Mouse (Mus musculus): ENCODE data around the gene Drc1. TPM values are rescaled to one million over a fixed set of nuclear protein-coding genes. Genes with fewer than 3 reads are reported as not detected.
A peak's percentile ranks its signal among the peaks of the same experiment; 100 is the strongest.

The Drc1 gene
- total RNA-seq, 4 experiments from 2014 or later = 9.7 to 13.9 (median 11.4) TPM

- no peak for DNase-seq (ENCODE audit: low spot score in 2 of 2)
These were observed 5.0 kb downstream of the Drc1 start for GRCm38 (mm10) chr5:30285944-30286799.

- DNase-seq (ENCODE audit: low spot score in 2 of 2) = no peak
These were observed 6.1 kb downstream of the Drc1 start for GRCm38 (mm10) chr5:30287106-30287882.

GRCm38 (mm10) chr5:30340815-30341214 is 59.6 kb downstream of the Drc1 start:
- no peak for DNase-seq (ENCODE audit: low spot score in 2 of 2)

- no peak for DNase-seq (ENCODE audit: low spot score in 2 of 2)
These were observed 60.6 kb downstream of the Drc1 start for GRCm38 (mm10) chr5:30341601-30342365.

- peak in 1 of 2 experiments; percentile 15 for DNase-seq (ENCODE audit: low spot score in 2 of 2)
These were observed 61.4 kb downstream of the Drc1 start for GRCm38 (mm10) chr5:30342601-30343015.

GRCm38 (mm10) chr5:30343107-30343506 is 61.9 kb downstream of the Drc1 start:
- peak; percentile 45 to 48 for DNase-seq (ENCODE audit: low spot score in 2 of 2)

- no peak for DNase-seq (ENCODE audit: low spot score in 2 of 2)
These were observed 62.7 kb downstream of the Drc1 start for GRCm38 (mm10) chr5:30343886-30344285.

- no peak for DNase-seq (ENCODE audit: low spot score in 2 of 2)
These were observed 72.4 kb downstream of the Drc1 start for GRCm38 (mm10) chr5:30353605-30354004.

GRCm38 (mm10) chr5:30355114-30355513 is 73.9 kb downstream of the Drc1 start:
- no peak for DNase-seq (ENCODE audit: low spot score in 2 of 2)

- DNase-seq (ENCODE audit: low spot score in 2 of 2) = no peak
These were observed 74.5 kb downstream of the Drc1 start for GRCm38 (mm10) chr5:30355559-30356159.

GRCm38 (mm10) chr5:30356647-30357046 is 75.5 kb downstream of the Drc1 start:
- no peak for DNase-seq (ENCODE audit: low spot score in 2 of 2)

GRCm38 (mm10) chr5:30358436-30359099 is 77.4 kb downstream of the Drc1 start:
- no peak for DNase-seq (ENCODE audit: low spot score in 2 of 2)

GRCm38 (mm10) chr5:30367405-30367804 is 86.2 kb downstream of the Drc1 start:
- no peak for DNase-seq (ENCODE audit: low spot score in 2 of 2)

- no peak for DNase-seq (ENCODE audit: low spot score in 2 of 2)
These were observed 88.2 kb downstream of the Drc1 start for GRCm38 (mm10) chr5:30369426-30369825.

- DNase-seq (ENCODE audit: low spot score in 2 of 2) = no peak
These were observed 101.7 kb downstream of the Drc1 start for GRCm38 (mm10) chr5:30382876-30383275.

GRCm38 (mm10) chr5:30387726-30388125 is 106.5 kb downstream of the Drc1 start:
- DNase-seq (ENCODE audit: low spot score in 2 of 2) = no peak

GRCm38 (mm10) chr5:30389836-30390235 is 108.6 kb downstream of the Drc1 start:
- DNase-seq (ENCODE audit: low spot score in 2 of 2) = no peak

GRCm38 (mm10) chr5:30391473-30391872 is 110.3 kb downstream of the Drc1 start:
- peak in 1 of 2 experiments; percentile 61 for DNase-seq (ENCODE audit: low spot score in 2 of 2)

- no peak for DNase-seq (ENCODE audit: low spot score in 2 of 2)
These were observed 119.3 kb downstream of the Drc1 start for GRCm38 (mm10) chr5:30400521-30400920.

GRCm38 (mm10) chr5:30401165-30401564 is 120.0 kb downstream of the Drc1 start:
- peak in 1 of 2 experiments; percentile 26 for DNase-seq (ENCODE audit: low spot score in 2 of 2)

- DNase-seq (ENCODE audit: low spot score in 2 of 2) = no peak
These were observed 125.7 kb downstream of the Drc1 start for GRCm38 (mm10) chr5:30406876-30407275.
